Mouse (Mus musculus) adrenal gland, adult 18-20 months (tissue): ENCODE data around the gene Trim38. TPM values are rescaled to one million over a fixed set of nuclear protein-coding genes. Genes with fewer than 3 reads are reported as not detected.

Source experiments
- DNase-seq, 2 experiments: peaks; one replicate each; pipeline ENCODE4 v3.0.0; 2021 to 2022; ENCODE audit warnings: low spot score in 2 of 2
- total RNA-seq, 2 experiments: library from RNA; stranded (reverse); gene quantifications; 1 replicate in 1 of 2; 2 replicates in 1 of 2; pipeline ENCODE4 v1.2.3; 2021

Trim38 gene
- total RNA-seq, 2 experiments from 2014 or later, result not detected

DNA sequence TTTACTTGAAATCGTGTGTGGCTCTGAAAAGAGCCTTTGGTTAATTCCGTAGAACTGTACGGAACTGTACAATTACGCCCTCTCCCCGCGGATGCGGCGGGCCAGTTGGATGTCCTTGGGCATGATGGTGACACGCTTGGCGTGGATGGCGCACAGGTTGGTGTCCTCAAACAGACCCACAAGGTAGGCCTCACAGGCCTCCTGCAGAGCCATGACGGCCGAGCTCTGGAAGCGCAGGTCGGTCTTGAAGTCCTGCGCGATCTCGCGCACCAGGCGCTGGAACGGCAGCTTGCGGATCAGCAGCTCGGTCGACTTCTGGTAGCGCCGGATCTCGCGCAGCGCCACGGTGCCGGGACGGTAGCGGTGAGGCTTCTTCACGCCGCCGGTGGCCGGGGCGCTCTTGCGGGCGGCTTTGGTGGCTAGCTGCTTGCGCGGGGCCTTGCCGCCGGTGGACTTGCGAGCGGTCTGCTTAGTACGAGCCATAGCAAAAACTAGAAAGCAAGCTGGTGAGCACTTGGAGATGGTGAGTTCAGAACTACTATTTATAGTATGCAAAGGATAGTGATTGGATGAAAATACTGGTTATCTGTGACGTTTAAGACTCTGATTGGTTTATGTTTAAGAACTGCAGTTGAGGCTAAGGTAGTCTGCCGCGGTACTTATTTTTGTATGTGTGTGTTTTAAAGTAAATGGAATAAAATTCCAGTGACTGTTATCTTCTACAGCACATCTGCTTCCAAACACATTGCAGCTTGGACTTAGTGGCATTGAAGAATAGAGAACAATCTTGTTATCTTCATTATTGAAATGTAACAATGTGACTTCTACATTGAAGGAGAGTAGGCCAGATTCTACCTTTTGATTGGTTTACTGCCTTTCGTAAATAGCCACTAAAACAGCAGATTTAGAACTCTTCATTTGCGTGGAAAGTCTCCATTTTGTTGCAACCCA, 7.6 kb upstream of the Trim38 start, which contains the start of gene Hist1h3a:
Gene Hist1h3a (minus strand): TSS at position 516 of the 951 bp plus-strand sequence.
- DNase-seq, result peak; percentile 50 to 69

DNA sequence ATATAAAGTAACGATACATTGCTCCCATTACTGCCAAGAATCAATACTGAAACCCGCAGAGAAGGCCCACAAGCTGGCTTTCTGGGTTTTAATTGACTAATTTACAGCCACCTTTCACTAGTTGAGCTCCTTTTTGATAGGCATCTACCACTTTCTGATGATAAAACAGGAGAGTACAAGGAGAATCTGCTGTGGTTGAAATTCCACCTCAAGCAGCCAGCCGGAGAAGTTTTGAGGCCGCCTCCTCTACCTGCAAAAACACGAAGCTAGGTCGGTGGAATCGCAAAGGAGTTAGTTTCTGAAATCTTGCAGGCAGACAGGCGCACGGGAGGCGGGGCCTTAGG, 6.5 kb upstream of the Trim38 start:
- no peak for DNase-seq

DNA sequence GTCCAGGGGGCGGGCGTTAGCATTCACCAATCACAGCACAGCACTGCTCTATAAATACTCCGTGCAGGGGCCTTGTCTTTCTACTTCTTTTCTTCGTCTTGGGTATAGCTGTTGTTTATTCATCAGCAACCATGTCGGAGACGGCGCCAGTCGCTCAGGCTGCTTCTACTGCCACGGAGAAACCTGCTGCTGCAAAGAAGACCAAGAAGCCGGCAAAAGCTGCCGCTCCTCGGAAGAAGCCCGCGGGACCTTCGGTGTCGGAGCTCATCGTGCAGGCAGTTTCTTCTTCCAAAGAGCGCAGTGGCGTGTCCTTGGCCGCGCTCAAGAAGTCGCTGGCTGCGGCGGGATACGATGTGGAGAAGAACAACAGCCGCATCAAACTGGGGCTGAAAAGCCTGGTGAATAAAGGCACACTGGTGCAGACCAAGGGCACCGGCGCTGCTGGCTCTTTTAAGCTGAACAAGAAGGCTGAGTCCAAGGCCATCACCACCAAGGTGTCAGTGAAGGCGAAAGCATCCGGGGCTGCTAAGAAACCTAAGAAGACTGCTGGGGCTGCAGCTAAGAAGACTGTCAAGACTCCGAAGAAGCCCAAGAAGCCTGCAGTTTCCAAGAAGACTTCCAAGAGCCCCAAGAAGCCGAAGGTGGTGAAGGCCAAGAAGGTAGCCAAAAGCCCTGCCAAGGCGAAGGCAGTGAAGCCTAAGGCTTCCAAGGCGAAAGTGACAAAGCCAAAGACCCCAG, 6.0 kb upstream of the Trim38 start, which contains the start of gene Hist1h1a:
Gene Hist1h1a (plus strand): TSS at position 81 of the 738 bp plus-strand sequence.
- peak; percentile 64 to 76 for DNase-seq

DNA sequence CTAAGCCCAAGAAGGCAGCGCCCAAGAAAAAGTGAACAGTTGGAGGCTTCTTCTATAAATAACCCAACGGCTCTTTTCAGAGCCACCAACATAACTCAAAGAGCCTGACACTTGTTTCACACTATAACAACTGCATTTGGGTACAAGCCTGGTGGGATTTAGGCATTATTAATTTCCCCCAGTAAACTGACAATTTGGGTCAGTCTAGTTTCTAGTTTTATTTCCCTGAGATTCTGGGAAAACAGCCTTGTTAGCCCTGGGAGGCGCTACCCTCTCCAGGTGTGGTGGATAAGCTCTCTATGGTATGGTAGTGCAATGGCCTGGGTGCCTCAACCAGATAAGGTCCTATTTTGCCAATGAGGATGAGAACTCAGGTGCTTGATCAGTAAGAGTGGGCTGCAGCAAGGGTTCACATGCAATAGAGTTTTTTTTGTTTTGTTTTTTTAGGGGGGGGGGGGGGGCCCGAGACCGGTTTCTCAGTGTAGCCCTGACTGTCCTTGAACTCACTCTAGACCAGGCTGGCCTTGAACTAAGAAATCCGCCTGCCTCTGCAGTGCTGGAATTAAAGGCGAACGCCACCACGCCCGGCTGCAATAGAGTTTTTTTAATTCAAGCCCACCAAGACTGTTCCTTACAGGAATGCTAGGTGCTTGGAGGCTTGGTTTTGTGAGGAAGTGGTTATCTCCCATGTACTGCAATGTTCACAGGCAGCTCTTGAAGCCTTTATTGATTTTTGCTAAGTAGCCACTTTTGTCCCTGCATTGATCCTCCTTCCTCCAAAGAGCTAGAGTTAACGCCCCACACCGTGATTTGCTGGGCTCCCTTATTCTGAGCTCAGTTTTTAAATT, 5.2 kb upstream of the Trim38 start:
- DNase-seq, result no peak

DNA sequence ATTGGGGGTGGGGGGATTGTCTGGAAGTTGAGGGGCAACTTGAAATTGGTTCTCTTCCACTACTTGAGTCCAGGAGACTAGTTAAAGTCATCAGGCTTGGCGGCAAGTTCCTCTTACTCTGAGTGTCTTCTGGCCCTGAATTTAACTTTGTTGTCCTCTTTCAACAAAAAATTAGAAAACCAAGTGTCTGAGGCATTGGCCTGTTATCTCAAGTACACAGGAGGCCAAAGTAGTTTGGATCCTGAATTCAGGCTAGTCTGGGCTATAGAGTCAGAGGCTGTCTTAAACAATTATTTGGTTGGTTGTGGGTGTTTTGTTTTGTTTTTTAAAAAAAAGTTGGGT, 4.6 kb upstream of the Trim38 start:
- DNase-seq, result no peak

DNA sequence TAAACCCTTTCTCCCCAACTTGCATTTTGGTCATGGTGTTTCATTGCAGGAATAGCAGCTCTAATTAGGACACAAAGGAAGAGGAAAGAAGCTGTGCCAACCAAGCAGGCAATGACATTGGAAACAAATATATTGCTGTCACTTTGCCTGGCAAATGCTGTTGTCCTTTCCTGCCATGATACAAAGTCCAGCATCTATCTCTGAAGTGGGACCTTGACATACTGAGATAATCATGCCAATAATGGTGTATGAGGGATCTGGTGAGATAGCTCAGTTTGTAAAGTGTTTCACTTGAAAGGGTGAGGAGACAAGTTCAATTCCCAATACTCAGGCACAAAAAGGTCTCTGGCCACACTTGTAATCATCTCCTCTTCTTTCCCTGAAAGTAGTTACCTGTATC, 2.9 kb upstream of the Trim38 start:
- DNase-seq, result no peak

DNA sequence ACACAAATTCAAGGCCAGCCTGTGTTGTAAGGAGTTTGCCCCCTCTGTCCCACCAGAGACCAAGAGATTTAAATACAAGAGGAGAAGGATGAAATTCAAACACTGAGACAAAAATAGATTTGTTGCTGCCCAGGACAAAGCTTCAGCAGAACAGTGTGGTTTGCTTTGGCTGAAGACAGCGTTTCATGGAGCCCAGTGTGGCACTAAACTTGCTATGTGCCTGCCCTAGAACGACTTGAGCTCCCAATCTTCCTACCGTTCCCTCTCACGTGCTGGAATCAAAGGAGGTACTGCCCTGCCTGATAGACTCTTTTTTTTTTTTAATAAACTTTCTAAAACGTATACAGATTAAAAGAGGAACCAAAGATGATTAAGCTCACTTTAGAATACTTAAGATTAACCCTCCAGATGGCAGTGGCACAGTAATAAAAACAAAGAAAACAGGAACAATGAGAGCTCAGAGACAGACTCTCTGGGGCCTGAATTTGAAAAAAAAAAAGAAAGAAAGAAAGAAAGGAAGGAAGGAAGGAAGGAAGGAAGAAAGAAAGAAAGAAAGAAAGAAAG, 797 bp upstream of the Trim38 start:
- no peak for DNase-seq

DNA sequence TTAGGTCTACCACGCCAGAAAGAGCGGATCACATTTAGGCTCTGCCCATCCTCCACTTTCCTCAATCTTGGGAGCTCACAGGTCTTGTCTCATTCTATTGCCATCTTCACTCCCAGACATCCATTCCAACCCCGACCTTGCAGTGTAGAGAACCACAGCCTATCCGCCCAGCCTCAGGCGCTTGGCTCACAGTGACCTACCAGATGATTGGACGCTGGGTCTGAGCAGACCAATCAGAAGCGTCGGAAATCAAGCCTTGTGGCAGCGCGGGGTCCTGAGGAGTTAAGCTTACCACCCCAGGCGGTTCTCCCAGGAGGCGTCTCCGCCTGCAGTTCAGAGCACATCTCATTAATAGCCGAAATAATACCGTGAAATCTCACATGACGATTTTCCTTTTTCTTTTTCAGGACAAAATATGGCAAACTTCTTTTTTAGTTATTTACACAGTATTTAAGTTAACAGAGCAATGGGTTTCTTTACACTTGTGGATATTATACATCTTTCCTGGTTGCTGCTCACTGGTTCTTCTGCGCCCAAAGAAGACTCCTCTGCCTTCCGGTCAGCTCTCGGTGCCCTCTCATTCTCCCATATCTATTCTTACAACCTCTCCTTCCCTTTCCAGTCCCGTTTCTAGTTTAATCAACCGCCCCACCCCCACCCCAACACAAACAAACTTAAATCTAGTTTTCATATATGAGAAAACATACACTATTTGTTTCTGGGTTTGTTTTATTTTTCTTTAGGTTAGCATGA, 3.0 kb downstream of the Trim38 start:
- DNase-seq, result no peak

DNA sequence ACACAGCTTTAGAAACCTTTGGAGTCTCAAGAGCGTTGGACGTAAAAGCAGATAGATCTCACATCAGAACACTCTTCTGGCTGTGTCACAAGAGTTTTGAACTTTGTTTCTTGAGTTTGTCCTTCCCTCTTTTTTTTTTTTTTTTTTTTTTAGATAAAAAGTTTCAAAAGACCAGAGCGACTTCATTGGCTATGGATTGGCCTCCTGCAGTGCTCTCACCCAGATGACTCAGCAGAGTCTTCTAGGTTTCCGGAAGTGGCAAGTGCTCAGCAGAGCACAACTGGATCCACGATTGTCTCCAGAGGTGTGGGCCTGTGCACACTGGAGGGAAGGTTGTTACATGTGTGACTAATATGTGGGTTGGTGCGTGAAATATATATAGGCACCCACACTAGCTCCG, 8.6 kb downstream of the Trim38 start:
- DNase-seq, result no peak

DNA sequence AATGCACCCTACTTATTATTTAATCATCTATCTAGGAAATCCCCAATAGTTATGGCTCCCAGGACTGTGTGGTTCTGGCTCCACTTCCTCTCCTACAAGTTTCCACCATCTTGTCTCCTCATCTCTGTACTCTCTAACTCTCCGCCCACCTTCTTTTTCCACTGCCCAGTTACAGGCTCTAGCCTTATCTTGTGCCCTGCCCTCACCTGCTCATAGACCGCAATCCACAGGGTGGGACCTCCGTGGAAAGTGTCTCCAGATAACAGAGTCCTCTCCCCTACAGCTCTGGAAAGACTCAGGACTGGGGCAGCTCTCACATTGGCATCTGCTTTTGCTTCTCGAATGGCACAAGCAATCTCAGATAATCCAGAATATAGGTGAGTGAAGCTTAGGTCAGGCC, 9.3 kb downstream of the Trim38 start:
- DNase-seq, result no peak

DNA sequence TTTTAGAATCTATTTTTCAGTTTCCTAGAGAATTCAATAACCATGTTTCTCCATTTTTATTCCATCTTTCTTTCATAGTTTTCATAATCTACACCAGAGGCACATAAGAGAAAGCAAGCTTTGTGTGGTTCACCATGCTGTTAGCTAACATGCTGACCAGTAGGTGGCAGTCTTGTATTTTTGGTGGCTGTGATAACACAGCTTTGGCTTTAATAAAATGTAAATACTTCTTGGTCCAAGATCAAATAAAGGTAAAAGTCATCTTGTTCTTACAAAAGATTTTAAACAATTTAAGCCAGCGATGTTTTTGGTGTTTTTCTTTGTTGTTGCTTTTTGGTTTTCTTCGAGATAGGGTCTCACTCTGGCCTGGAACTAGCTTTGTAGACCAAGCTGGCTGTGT, 22.8 kb downstream of the Trim38 start:
- DNase-seq, result peak; percentile 22 to 40

DNA sequence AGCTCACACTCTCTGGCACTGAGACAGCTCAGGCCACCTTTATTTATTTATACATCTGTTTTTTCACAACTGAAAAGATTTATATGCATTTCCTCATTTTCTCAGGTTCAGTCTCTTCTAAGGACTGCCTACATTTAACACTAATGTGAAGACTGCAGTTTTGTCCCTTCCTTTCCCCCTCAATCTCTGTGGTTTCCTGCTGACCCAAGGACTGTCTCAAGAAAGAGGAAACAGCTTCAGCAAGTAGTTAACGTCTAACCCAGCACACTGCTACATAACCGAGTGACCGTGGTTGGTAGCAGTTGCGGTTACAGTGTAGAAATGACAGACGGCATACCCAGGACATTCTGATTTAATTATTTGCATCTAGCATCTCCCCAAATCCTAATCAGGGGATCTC, 29.7 kb downstream of the Trim38 start:
- no peak for DNase-seq

DNA sequence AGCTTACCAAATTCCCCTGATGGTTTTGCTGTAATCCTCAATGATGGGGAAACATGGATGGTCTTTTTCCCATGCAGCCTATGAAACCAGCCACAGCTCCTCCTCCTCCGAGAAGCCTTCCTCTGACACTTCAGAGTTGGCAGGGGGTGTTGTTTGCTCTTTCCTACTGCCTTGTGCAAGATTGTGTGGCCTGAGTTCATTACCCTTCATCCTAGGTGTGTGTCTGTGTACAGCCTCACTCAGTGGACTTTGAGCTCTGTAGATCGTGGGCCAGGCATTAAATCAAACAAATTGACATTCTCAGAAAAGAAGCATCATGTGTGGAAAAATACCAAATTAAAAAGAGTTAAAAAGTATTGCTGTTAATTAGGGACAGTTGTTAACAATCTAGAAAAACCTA, 34.8 kb downstream of the Trim38 start:
- DNase-seq, result no peak

DNA sequence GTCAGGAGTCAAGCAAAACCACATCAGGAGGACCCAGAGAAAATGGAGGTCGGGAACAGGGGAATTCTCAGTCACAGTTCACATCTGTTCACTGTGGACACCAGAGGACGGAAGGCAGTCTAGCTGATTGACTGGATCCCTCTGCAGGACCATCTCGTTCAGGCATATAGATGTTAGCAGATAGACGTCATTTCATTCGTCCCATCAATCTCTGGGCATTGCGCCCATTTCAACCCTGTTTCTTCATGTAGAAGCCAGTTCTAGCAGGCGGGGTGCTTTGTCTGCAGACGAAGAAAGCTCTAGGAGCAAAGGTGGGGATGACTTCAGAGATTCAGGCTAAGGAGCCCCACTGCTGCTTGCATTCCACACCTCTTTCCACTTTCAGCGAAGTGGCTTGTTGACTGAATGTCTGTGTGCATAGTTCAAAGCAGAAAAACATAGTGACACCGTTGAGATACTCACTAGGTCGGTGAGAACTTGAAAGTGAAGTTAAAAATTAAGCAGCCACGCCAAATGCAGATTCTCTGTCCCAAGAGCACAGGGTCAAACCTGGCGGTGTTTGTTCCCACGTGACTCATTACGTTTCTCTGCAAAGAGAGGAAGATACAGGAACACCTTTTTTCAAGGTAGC, 36.8 kb downstream of the Trim38 start, which contains the start of gene Slc17a2:
Gene Slc17a2 (plus strand): TSS at position 572 of the 631 bp plus-strand sequence.
- no peak for DNase-seq

DNA sequence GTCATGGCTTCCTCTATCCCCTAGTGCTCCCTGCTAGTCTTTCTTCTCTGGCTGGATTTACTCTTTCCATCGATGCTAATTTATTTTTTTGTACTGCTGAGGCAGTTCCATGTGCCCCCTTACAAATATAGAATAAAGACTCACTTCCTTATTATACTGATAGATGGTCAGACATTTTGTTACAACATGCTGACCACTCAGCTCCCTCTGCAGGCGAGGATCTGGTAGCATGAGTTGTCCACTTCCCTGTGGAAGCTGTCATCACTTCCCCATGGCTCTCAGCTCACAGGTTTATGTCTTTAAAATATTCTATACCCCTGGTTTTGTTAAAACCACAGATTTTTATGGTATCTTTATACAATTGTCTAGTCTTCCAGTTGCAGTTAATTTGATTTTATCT, 46.4 kb downstream of the Trim38 start:
- DNase-seq, result no peak

DNA sequence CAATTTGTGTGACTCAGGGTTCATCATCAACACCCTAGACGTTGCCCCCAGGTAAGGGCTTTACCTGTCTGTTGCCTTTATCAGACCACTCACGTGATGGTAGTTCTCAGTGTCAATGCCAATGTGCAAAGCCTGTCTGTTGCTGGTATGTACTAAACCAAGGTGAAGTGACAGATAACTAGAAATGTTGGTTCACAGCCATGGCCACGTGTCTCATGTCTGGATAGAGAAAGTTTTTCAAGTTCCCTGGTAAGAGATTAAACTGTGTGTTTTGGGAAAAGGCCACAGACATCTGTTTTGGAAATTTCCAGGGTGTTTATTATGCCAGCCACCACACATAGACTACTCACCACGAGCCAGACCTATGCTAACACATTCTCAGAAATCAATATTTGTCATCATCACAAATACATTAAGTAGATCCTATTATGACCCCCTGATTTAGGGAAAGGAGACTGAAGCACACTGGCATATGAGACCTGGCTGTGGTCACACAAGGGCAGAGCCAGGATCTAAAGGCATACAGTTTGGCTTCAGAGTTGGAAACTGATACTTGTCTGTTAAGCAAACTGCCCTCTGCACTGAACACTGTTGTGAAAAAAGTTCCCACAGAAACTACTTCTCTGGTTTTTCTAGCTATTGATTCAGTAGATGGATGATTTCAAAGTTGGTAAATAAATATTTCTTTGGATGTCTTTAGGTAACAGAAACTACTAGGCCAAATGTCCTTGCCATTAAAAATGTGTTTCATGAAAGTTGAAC, 50.6 kb downstream of the Trim38 start:
- DNase-seq, result no peak

DNA sequence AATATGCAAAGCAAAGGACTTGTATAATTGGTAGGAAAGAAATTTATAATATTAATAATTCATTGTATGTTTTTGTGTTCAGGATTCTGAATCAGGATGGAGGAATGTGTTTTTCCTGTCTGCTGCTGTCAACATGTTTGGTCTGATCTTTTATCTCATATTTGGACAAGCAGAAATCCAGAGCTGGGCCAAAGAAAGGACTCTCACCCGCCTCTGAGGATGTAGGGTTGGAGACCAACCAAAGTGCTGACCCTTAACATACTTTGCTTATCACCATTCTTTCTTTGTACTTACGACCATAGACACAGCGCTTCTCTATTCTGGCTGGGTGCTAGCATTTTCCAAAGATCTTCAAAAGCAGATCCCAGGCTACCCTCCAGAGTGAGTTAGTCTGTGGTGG, 52.5 kb downstream of the Trim38 start:
- no peak for DNase-seq

DNA sequence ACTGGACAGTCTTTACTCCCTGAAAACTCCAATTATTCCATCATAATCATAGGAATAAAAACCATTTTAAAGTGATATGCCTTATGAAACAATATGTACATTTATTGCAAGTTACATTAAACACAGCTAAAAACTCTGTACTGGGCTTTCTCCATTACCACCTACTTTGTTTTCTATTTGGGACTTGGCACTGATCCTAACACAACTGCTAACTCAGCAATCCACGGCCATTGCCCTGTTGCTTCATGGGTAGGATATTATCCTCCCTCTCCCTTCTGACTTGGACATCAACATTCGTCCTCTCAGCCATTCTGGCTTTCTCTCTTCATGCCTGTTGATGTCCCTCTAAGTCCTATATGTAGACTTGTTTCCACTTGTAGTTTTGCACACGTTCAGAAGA, 56.9 kb downstream of the Trim38 start:
- DNase-seq, result no peak

DNA sequence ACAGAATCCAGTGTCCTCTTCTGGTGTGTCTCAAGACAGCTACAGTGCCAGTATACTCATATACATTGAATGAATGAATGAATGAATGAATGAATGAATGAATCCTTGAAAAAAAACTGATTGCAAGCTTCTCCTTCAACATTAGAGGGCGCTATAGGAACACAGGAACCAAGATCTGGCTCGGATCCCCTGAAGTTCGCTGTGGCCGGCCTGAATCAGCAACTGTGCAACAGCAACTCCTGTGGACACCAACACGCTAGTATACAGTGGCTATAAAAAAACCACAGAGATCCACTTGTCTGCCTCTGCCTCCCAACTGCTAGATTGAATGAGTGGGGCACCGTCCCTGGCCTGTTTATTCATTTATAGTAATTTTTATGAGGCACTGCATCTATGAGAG, 63.3 kb downstream of the Trim38 start:
- DNase-seq, result no peak
